ENCODE assay signal across 16 mouse cellular contexts in genomic region chr4:56374466-56374865, GRCm38 (mm10).
DNase-seq lines count a peak whose midpoint lies in the region; ATAC-seq and TF ChIP-seq lines count a peak whose summit lies in the region.
"Had no signal": no experiment of that assay in that cellular context is flagged by ENCODE, and none has a peak within 500 bp of the region (broad histone marks: within the 10 kb centered on the region; RNA-seq: fewer than 3 reads in every experiment).

No protein-coding gene starts in this region.

- DNase-seq in forebrain, postnatal 0 days = no peak
- no peak for DNase-seq in lung, postnatal 0 days (ENCODE audit: low spot score)
- no peak for DNase-seq in lung, postnatal 14 days
- peak; percentile 17 for DNase-seq in ES-E14 (ENCODE audit: low read depth, low spot score)
- no peak for DNase-seq in adrenal gland, postnatal 36 days
- no peak for DNase-seq in right cerebral cortex, adult 18-20 months
- DNase-seq: adrenal gland, postnatal 25 days; gastrocnemius, postnatal 36 days; kidney, adult 18-20 months; liver, embryonic 13.5 days had no signal

- TF ChIP-seq EP300 in lung, postnatal 0 days (IDR thresholded peaks at IDR 0.05) = no peak

- in situ Hi-C loops in ES-E14 (cut with MboI; ENCODE audit: low sequenced_read_pairs in 2 of 2, unreplicated experiment in 2 of 2) = no loop called here

- H3K36me3 ChIP-seq in forebrain, postnatal 0 days (ENCODE audit: insufficient read depth) = no peaks in the 10 kb centered on the region
- H3K36me3 ChIP-seq in forebrain, embryonic 16.5 days (ENCODE audit: control insufficient read depth, insufficient read depth) = no peaks in the 10 kb centered on the region
- no peaks in the 10 kb centered on the region for H3K36me3 ChIP-seq in lung, postnatal 0 days (ENCODE audit: insufficient read depth, low read length)
- no peaks in the 10 kb centered on the region for H3K36me3 ChIP-seq in ES-E14 (ENCODE audit: control insufficient read depth, insufficient read depth, low read length, poor library complexity, severe bottlenecking)
- no peaks in the 10 kb centered on the region for H3K36me3 ChIP-seq in stomach, embryonic 16.5 days (ENCODE audit: control insufficient read depth, insufficient read depth, low read length)
- H3K36me3 ChIP-seq: forebrain, embryonic 15.5 days; heart, embryonic 15.5 days; hindbrain, embryonic 13.5 days; liver, embryonic 13.5 days; midbrain, embryonic 12.5 days had no signal

- no peak overlapping the region for H3K27ac ChIP-seq in forebrain, postnatal 0 days (ENCODE audit: low read depth, low read length)
- H3K27ac ChIP-seq in forebrain, embryonic 16.5 days (ENCODE audit: low read length) = no peak overlapping the region
- no peak overlapping the region for H3K27ac ChIP-seq in lung, postnatal 0 days (ENCODE audit: low read length)
- no peak overlapping the region for H3K27ac ChIP-seq in ES-E14 (ENCODE audit: insufficient read depth, low read depth, low read length, poor library complexity, severe bottlenecking)
- H3K27ac ChIP-seq in stomach, embryonic 16.5 days (ENCODE audit: low read length) = peak overlapping the region; percentile 23; the same call in 1 of the 2 replicates
- H3K27ac ChIP-seq: forebrain, embryonic 15.5 days; heart, embryonic 15.5 days; hindbrain, embryonic 13.5 days; liver, embryonic 13.5 days; midbrain, embryonic 12.5 days had no signal

- 84% methylated on average over 3 of the region's 3 CpGs for WGBS in forebrain, postnatal 0 days
- 88% methylated on average over 3 of the region's 3 CpGs for WGBS in forebrain, embryonic 16.5 days
- WGBS in lung, postnatal 0 days = 83% methylated on average over 3 of the region's 3 CpGs
- WGBS in stomach, embryonic 16.5 days = 82% methylated on average over 3 of the region's 3 CpGs

- no peak overlapping the region for H3K4me2 ChIP-seq in forebrain, postnatal 0 days (ENCODE audit: low read depth)
- H3K4me2 ChIP-seq in forebrain, embryonic 16.5 days (ENCODE audit: low read length) = no peak overlapping the region
- no peak overlapping the region for H3K4me2 ChIP-seq in lung, postnatal 0 days (replicated peaks; ENCODE audit: low read depth, low read length)
- H3K4me2 ChIP-seq in stomach, embryonic 16.5 days (ENCODE audit: low read depth, low read length) = no peak overlapping the region
- H3K4me2 ChIP-seq: forebrain, embryonic 15.5 days; heart, embryonic 15.5 days; hindbrain, embryonic 13.5 days; liver, embryonic 13.5 days; midbrain, embryonic 12.5 days had no signal

- H3K9ac ChIP-seq in forebrain, postnatal 0 days = no peak overlapping the region
- H3K9ac ChIP-seq in forebrain, embryonic 16.5 days (replicated peaks; ENCODE audit: low read depth, low read length) = no peak overlapping the region
- no peak overlapping the region for H3K9ac ChIP-seq in lung, postnatal 0 days (replicated peaks; ENCODE audit: low read depth)
- H3K9ac ChIP-seq in ES-E14 (ENCODE audit: insufficient read depth, low read depth, low read length, poor library complexity, severe bottlenecking) = no peak overlapping the region
- no peak overlapping the region for H3K9ac ChIP-seq in stomach, embryonic 16.5 days (ENCODE audit: low read length)
- H3K9ac ChIP-seq: forebrain, embryonic 15.5 days; heart, embryonic 15.5 days; hindbrain, embryonic 13.5 days; liver, embryonic 13.5 days; midbrain, embryonic 12.5 days had no signal

- H3K27me3 ChIP-seq in forebrain, postnatal 0 days (ENCODE audit: insufficient read depth, low read length) = no peaks in the 10 kb centered on the region
- no peaks in the 10 kb centered on the region for H3K27me3 ChIP-seq in forebrain, embryonic 16.5 days (replicated peaks; ENCODE audit: control insufficient read depth, insufficient read depth, low read length)
- H3K27me3 ChIP-seq in lung, postnatal 0 days (replicated peaks; ENCODE audit: insufficient read depth, low read length) = no peaks in the 10 kb centered on the region
- no peaks in the 10 kb centered on the region for H3K27me3 ChIP-seq in stomach, embryonic 16.5 days (ENCODE audit: control insufficient read depth, insufficient read depth, low read length)
- H3K27me3 ChIP-seq: forebrain, embryonic 15.5 days; heart, embryonic 15.5 days; hindbrain, embryonic 13.5 days; liver, embryonic 13.5 days; midbrain, embryonic 12.5 days had no signal

- no peak for ATAC-seq in forebrain, postnatal 0 days
- ATAC-seq in forebrain, embryonic 16.5 days = no peak
- ATAC-seq in lung, postnatal 0 days = no peak
- ATAC-seq in stomach, embryonic 16.5 days (ENCODE audit: insufficient read depth, low FRiP score) = no peak
- ATAC-seq: forebrain, embryonic 15.5 days had no signal

- no peak overlapping the region for H3K4me3 ChIP-seq in forebrain, postnatal 0 days (ENCODE audit: low read depth, low read length)
- no peak overlapping the region for H3K4me3 ChIP-seq in forebrain, embryonic 16.5 days (replicated peaks; ENCODE audit: low read length)
- H3K4me3 ChIP-seq in lung, postnatal 0 days (ENCODE audit: low read depth, low read length) = no peak overlapping the region
- no peak overlapping the region for H3K4me3 ChIP-seq in ES-E14 (ENCODE audit: insufficient read depth in 1 of 2, low read depth in 1 of 2, low read length in 2 of 2, poor library complexity in 1 of 2, severe bottlenecking in 1 of 2)
- no peak overlapping the region for H3K4me3 ChIP-seq in stomach, embryonic 16.5 days (replicated peaks; ENCODE audit: low read length)
- H3K4me3 ChIP-seq: forebrain, embryonic 15.5 days; heart, embryonic 15.5 days; hindbrain, embryonic 13.5 days; liver, embryonic 13.5 days; midbrain, embryonic 12.5 days had no signal

- H3K4me1 ChIP-seq in forebrain, postnatal 0 days (ENCODE audit: insufficient read depth) = no peaks in the 10 kb centered on the region; the same call in 1 of the 2 replicates
- H3K4me1 ChIP-seq in forebrain, embryonic 16.5 days (replicated peaks; ENCODE audit: control insufficient read depth, insufficient read depth, low read length) = no peaks in the 10 kb centered on the region
- H3K4me1 ChIP-seq in lung, postnatal 0 days (ENCODE audit: insufficient read depth, low read depth, low read length) = peaks cover 3% of the 10 kb centered on the region; the same call in 1 of the 2 replicates
- H3K4me1 ChIP-seq in ES-E14 (ENCODE audit: control insufficient read depth in 2 of 2, insufficient read depth in 2 of 2, low read length in 2 of 2, poor library complexity in 1 of 2) = no peaks in the 10 kb centered on the region
- H3K4me1 ChIP-seq in stomach, embryonic 16.5 days (ENCODE audit: control insufficient read depth, insufficient read depth, low read length) = peaks cover 13% of the 10 kb centered on the region
- H3K4me1 ChIP-seq: forebrain, embryonic 15.5 days; liver, embryonic 13.5 days; midbrain, embryonic 12.5 days had no signal

- TF ChIP-seq CTCF in forebrain, postnatal 0 days (IDR thresholded peaks at IDR 0.05; ENCODE audit: low read depth) = peak; percentile 34; the same call in 1 of the 2 replicates
- peak; percentile 19; the same call in 1 of the 2 replicates for TF ChIP-seq CTCF in lung, postnatal 0 days (IDR thresholded peaks at IDR 0.05)

- no peaks in the 10 kb centered on the region for H3K9me3 ChIP-seq in forebrain, postnatal 0 days (ENCODE audit: low read length)
- no peaks in the 10 kb centered on the region for H3K9me3 ChIP-seq in forebrain, embryonic 16.5 days (ENCODE audit: control insufficient read depth, low read length)
- no peaks in the 10 kb centered on the region for H3K9me3 ChIP-seq in lung, postnatal 0 days (ENCODE audit: low read length)
- H3K9me3 ChIP-seq in ES-E14 (ENCODE audit: control insufficient read depth, insufficient read depth, low read depth, low read length) = no peaks in the 10 kb centered on the region
- no peaks in the 10 kb centered on the region for H3K9me3 ChIP-seq in stomach, embryonic 16.5 days (replicated peaks; ENCODE audit: control insufficient read depth, low read length)
- H3K9me3 ChIP-seq: forebrain, embryonic 15.5 days; heart, embryonic 15.5 days; hindbrain, embryonic 13.5 days; liver, embryonic 13.5 days; midbrain, embryonic 12.5 days had no signal

TF ChIP-seq in ES-E14, 5 proteins besides CTCF, POLR2A, EP300 and RAD21:
- TF ChIP-seq MAFK (IDR thresholded peaks at IDR 0.05; ENCODE audit: insufficient read depth, low read depth, low read length) (no peak), ZNF384 (IDR thresholded peaks at IDR 0.05; ENCODE audit: low read depth, low read length) (no peak), CHD2 (IDR thresholded peaks at IDR 0.05; ENCODE audit: low read depth, low read length) (no peak), HCFC1 (IDR thresholded peaks at IDR 0.05; ENCODE audit: borderline replicate concordance, insufficient read depth, low read length) (no peak), ZC3H11A (IDR thresholded peaks at IDR 0.05; ENCODE audit: borderline replicate concordance, low read depth, low read length) (no peak)
TF ChIP-seq in ES-E14: peak in this region for 0.
